Mouse (Mus musculus): Measurements from ENCODE around the gene Gm20388. TPM values are rescaled to one million over a fixed set of nuclear protein-coding genes. Genes with fewer than 3 reads are reported as not detected.

Gene Gm20388
- 5.7 TPM in 1 of 2 replicates, not detected in the other for polyA plus RNA-seq (2014; fragmentation: Nextera tagmentation; extraction: Ambion mirVana)

GRCm38 (mm10) chr8:119910547-119911257 lies at the start of gene Gm20388:
Gm20388 (plus strand) TSS chr8:119910841.
- Histone ChIP-seq H3K4me2 (replicated peaks; ENCODE audit: low read depth, low read length) (peak within 1 kb of the TSS; percentile 80), H3K9ac (ENCODE audit: low read depth, low read length) (peak within 1 kb of the TSS; percentile 85), H3K27ac (ENCODE audit: low read depth, low read length) (peak within 1 kb of the TSS; percentile 83), H3K4me1 (ENCODE audit: control insufficient read depth, insufficient read depth, low read length) (peaks cover 34% of the 10 kb centered on the region), H3K9me3 (ENCODE audit: control insufficient read depth, low read length) (no peaks in the 10 kb centered on the region), H3K27me3 (ENCODE audit: control insufficient read depth, insufficient read depth, low read length) (no peaks in the 10 kb centered on the region), H3K4me3 (ENCODE audit: low read length) (peak within 1 kb of the TSS; percentile 75), H3K36me3 (ENCODE audit: control insufficient read depth, insufficient read depth, low read length) (no peaks in the 10 kb centered on the region)
- ATAC-seq (ENCODE audit: low FRiP score, low TSS enrichment) = peak; percentile 96
- under 1% methylated on average over 76 of the region's 97 CpGs for WGBS

GRCm38 (mm10) chr8:119861706-119862389 lies 48.8 kb upstream of the Gm20388 start, which contains the start of gene Klhl36:
Klhl36 (plus strand) TSS chr8:119862266.
- peak; percentile 98 for ATAC-seq (ENCODE audit: low FRiP score, low TSS enrichment)
- under 1% methylated on average over 35 of the region's 35 CpGs for WGBS
- H3K9ac ChIP-seq (ENCODE audit: low read depth, low read length) = peak within 1 kb of the TSS; percentile 86

GRCm38 (mm10) chr8:119862390-119862734 lies 48.3 kb upstream of the Gm20388 start:
- Histone ChIP-seq H3K27me3 (ENCODE audit: control insufficient read depth, insufficient read depth, low read length) (0 out of 2 replicates have a peak, but pooled peaks cover 10% of the 10 kb centered on the region), H3K27ac (ENCODE audit: low read depth, low read length) (no peak overlapping the region), H3K4me1 (ENCODE audit: control insufficient read depth, insufficient read depth, low read length) (peaks cover 9% of the 10 kb centered on the region; the same call in 1 of the 2 replicates), H3K4me3 (ENCODE audit: low read length) (peak overlapping the region; percentile 79), H3K4me2 (replicated peaks; ENCODE audit: low read depth, low read length) (peak overlapping the region; percentile 69), H3K9ac (ENCODE audit: low read depth, low read length) (peak overlapping the region; percentile 86), H3K9me3 (ENCODE audit: control insufficient read depth, low read length) (no peaks in the 10 kb centered on the region), H3K36me3 (ENCODE audit: control insufficient read depth, insufficient read depth, low read length) (no peaks in the 10 kb centered on the region)
- ATAC-seq (ENCODE audit: low FRiP score, low TSS enrichment) = no peak; the same call in 1 of the 2 replicates
- 0% methylated on average over 18 of the region's 19 CpGs for WGBS

More at GRCm38 (mm10) chr8:119861706-119862389, 48.8 kb upstream of the Gm20388 start, which contains the start of gene Klhl36:
- H3K9me3 ChIP-seq (ENCODE audit: control insufficient read depth, low read length) = no peaks in the 10 kb centered on the region
- H3K36me3 ChIP-seq (ENCODE audit: control insufficient read depth, insufficient read depth, low read length) = no peaks in the 10 kb centered on the region
- H3K27me3 ChIP-seq (ENCODE audit: control insufficient read depth, insufficient read depth, low read length) = 0 out of 2 replicates have a peak, but pooled peaks cover 10% of the 10 kb centered on the region
- H3K4me3 ChIP-seq (ENCODE audit: low read length) = peak within 1 kb of the TSS; percentile 79
- no peak within 1 kb of the TSS for H3K27ac ChIP-seq (ENCODE audit: low read depth, low read length)
- peaks cover 9% of the 10 kb centered on the region; the same call in 1 of the 2 replicates for H3K4me1 ChIP-seq (ENCODE audit: control insufficient read depth, insufficient read depth, low read length)
- H3K4me2 ChIP-seq (replicated peaks; ENCODE audit: low read depth, low read length) = peak within 1 kb of the TSS; percentile 69

GRCm38 (mm10) chr8:119862749-119863148 lies 47.9 kb upstream of the Gm20388 start:
- H3K27me3 ChIP-seq (ENCODE audit: control insufficient read depth, insufficient read depth, low read length) = 0 out of 2 replicates have a peak, but pooled peaks cover 10% of the 10 kb centered on the region
- peak overlapping the region; percentile 86 for H3K9ac ChIP-seq (ENCODE audit: low read depth, low read length)
- H3K4me3 ChIP-seq (ENCODE audit: low read length) = peak overlapping the region; percentile 79
- H3K9me3 ChIP-seq (ENCODE audit: control insufficient read depth, low read length) = no peaks in the 10 kb centered on the region
- H3K36me3 ChIP-seq (ENCODE audit: control insufficient read depth, insufficient read depth, low read length) = no peaks in the 10 kb centered on the region
- H3K4me1 ChIP-seq (ENCODE audit: control insufficient read depth, insufficient read depth, low read length) = peaks cover 9% of the 10 kb centered on the region; the same call in 1 of the 2 replicates
- ATAC-seq (ENCODE audit: low FRiP score, low TSS enrichment) = no peak
- WGBS = 17% methylated on average over 6 of the region's 6 CpGs
- H3K4me2 ChIP-seq (replicated peaks; ENCODE audit: low read depth, low read length) = peak overlapping the region; percentile 69
- no peak overlapping the region for H3K27ac ChIP-seq (ENCODE audit: low read depth, low read length)

GRCm38 (mm10) chr8:119869616-119870015 lies 41.0 kb upstream of the Gm20388 start:
- no peak for ATAC-seq (ENCODE audit: low FRiP score, low TSS enrichment)
- 81% methylated on average over 20 of the region's 20 CpGs for WGBS
- H3K36me3 ChIP-seq (ENCODE audit: control insufficient read depth, insufficient read depth, low read length) = peaks cover 31% of the 10 kb centered on the region
- H3K9me3 ChIP-seq (ENCODE audit: control insufficient read depth, low read length) = peaks cover 9% of the 10 kb centered on the region
- no peak overlapping the region for H3K4me2 ChIP-seq (replicated peaks; ENCODE audit: low read depth, low read length)
- no peak overlapping the region for H3K9ac ChIP-seq (ENCODE audit: low read depth, low read length)
- no peaks in the 10 kb centered on the region for H3K4me1 ChIP-seq (ENCODE audit: control insufficient read depth, insufficient read depth, low read length)
- no peaks in the 10 kb centered on the region for H3K27me3 ChIP-seq (ENCODE audit: control insufficient read depth, insufficient read depth, low read length)
- H3K27ac ChIP-seq (ENCODE audit: low read depth, low read length) = no peak overlapping the region
- H3K4me3 ChIP-seq (ENCODE audit: low read length) = no peak overlapping the region

- no peak overlapping the region for H3K27ac ChIP-seq (ENCODE audit: low read depth, low read length)
- no peak overlapping the region for H3K4me3 ChIP-seq (ENCODE audit: low read length)
- H3K4me2 ChIP-seq (replicated peaks; ENCODE audit: low read depth, low read length) = no peak overlapping the region
- peaks cover 9% of the 10 kb centered on the region for H3K9me3 ChIP-seq (ENCODE audit: control insufficient read depth, low read length)
- ATAC-seq (ENCODE audit: low FRiP score, low TSS enrichment) = no peak
- peaks cover 31% of the 10 kb centered on the region for H3K36me3 ChIP-seq (ENCODE audit: control insufficient read depth, insufficient read depth, low read length)
- 85% methylated on average over 1 of the region's 1 CpGs for WGBS
- H3K27me3 ChIP-seq (ENCODE audit: control insufficient read depth, insufficient read depth, low read length) = no peaks in the 10 kb centered on the region
- no peak overlapping the region for H3K9ac ChIP-seq (ENCODE audit: low read depth, low read length)
- no peaks in the 10 kb centered on the region for H3K4me1 ChIP-seq (ENCODE audit: control insufficient read depth, insufficient read depth, low read length)
These were observed 37.5 kb upstream of the Gm20388 start for GRCm38 (mm10) chr8:119873181-119873580.

GRCm38 (mm10) chr8:119881301-119881700 lies 29.3 kb upstream of the Gm20388 start:
- WGBS = 80% methylated on average over 6 of the region's 6 CpGs
- H3K36me3 ChIP-seq (ENCODE audit: control insufficient read depth, insufficient read depth, low read length) = no peaks in the 10 kb centered on the region; the same call in 1 of the 2 replicates
- no peak overlapping the region for H3K27ac ChIP-seq (ENCODE audit: low read depth, low read length)
- H3K4me1 ChIP-seq (ENCODE audit: control insufficient read depth, insufficient read depth, low read length) = no peaks in the 10 kb centered on the region
- no peak overlapping the region for H3K9ac ChIP-seq (ENCODE audit: low read depth, low read length)
- ATAC-seq (ENCODE audit: low FRiP score, low TSS enrichment) = no peak
- no peak overlapping the region for H3K4me3 ChIP-seq (ENCODE audit: low read length)
- H3K4me2 ChIP-seq (replicated peaks; ENCODE audit: low read depth, low read length) = no peak overlapping the region
- no peaks in the 10 kb centered on the region for H3K9me3 ChIP-seq (ENCODE audit: control insufficient read depth, low read length)
- no peaks in the 10 kb centered on the region for H3K27me3 ChIP-seq (ENCODE audit: control insufficient read depth, insufficient read depth, low read length)

- ATAC-seq (ENCODE audit: low FRiP score, low TSS enrichment) = no peak
- no peaks in the 10 kb centered on the region for H3K27me3 ChIP-seq (ENCODE audit: control insufficient read depth, insufficient read depth, low read length)
- H3K27ac ChIP-seq (ENCODE audit: low read depth, low read length) = no peak overlapping the region
- H3K36me3 ChIP-seq (ENCODE audit: control insufficient read depth, insufficient read depth, low read length) = no peaks in the 10 kb centered on the region; the same call in 1 of the 2 replicates
- no peak overlapping the region for H3K4me2 ChIP-seq (replicated peaks; ENCODE audit: low read depth, low read length)
- H3K4me3 ChIP-seq (ENCODE audit: low read length) = no peak overlapping the region
- H3K9ac ChIP-seq (ENCODE audit: low read depth, low read length) = no peak overlapping the region
- WGBS = 42% methylated on average over 8 of the region's 8 CpGs
- no peaks in the 10 kb centered on the region for H3K4me1 ChIP-seq (ENCODE audit: control insufficient read depth, insufficient read depth, low read length)
- H3K9me3 ChIP-seq (ENCODE audit: control insufficient read depth, low read length) = no peaks in the 10 kb centered on the region
These were observed 28.7 kb upstream of the Gm20388 start for GRCm38 (mm10) chr8:119881917-119882316.

- 93% methylated on average over 7 of the region's 7 CpGs for WGBS
- no peaks in the 10 kb centered on the region for H3K9me3 ChIP-seq (ENCODE audit: control insufficient read depth, low read length)
- H3K27ac ChIP-seq (ENCODE audit: low read depth, low read length) = no peak overlapping the region
- no peak for ATAC-seq (ENCODE audit: low FRiP score, low TSS enrichment)
- no peaks in the 10 kb centered on the region for H3K36me3 ChIP-seq (ENCODE audit: control insufficient read depth, insufficient read depth, low read length)
- no peak overlapping the region for H3K9ac ChIP-seq (ENCODE audit: low read depth, low read length)
- no peak overlapping the region for H3K4me2 ChIP-seq (replicated peaks; ENCODE audit: low read depth, low read length)
- no peaks in the 10 kb centered on the region for H3K4me1 ChIP-seq (ENCODE audit: control insufficient read depth, insufficient read depth, low read length)
- no peak overlapping the region for H3K4me3 ChIP-seq (ENCODE audit: low read length)
- no peaks in the 10 kb centered on the region for H3K27me3 ChIP-seq (ENCODE audit: control insufficient read depth, insufficient read depth, low read length)
These were observed 27.4 kb upstream of the Gm20388 start for GRCm38 (mm10) chr8:119883281-119883680.
